Comparison of ENCODE assay signal across 22 mouse cellular contexts in genomic region chr2:38052440-38052839, GRCm38 (mm10).
DNase-seq lines count a peak whose midpoint lies in the region; ATAC-seq and TF ChIP-seq lines count a peak whose summit lies in the region.
"Had no signal": no experiment of that assay in that cellular context is flagged by ENCODE, and none has a peak within 500 bp of the region (broad histone marks: within the 10 kb centered on the region; RNA-seq: fewer than 3 reads in every experiment).

No protein-coding gene starts in this region.

- H3K36me3 ChIP-seq in liver, embryonic 11.5 days (ENCODE audit: control insufficient read depth, insufficient read depth, low read length): no peaks in the 10 kb centered on the region
- no peaks in the 10 kb centered on the region for H3K36me3 ChIP-seq in liver, postnatal 0 days (replicated peaks; ENCODE audit: insufficient read depth, low read length)
- H3K36me3 ChIP-seq: heart, embryonic 13.5 days; neural tube, embryonic 15.5 days; stomach, embryonic 15.5 days had no signal

- H3K4me2 ChIP-seq in liver, embryonic 11.5 days: no peak overlapping the region
- no peak overlapping the region for H3K4me2 ChIP-seq in liver, postnatal 0 days (ENCODE audit: low read depth, low read length)
- H3K4me2 ChIP-seq: forebrain, embryonic 13.5 days; heart, embryonic 13.5 days; hindbrain, embryonic 14.5 days; neural tube, embryonic 15.5 days; stomach, embryonic 15.5 days had no signal

- no peak overlapping the region for H3K4me3 ChIP-seq in liver, embryonic 11.5 days (ENCODE audit: low read depth, low read length)
- H3K4me3 ChIP-seq in liver, postnatal 0 days (ENCODE audit: low read depth, low read length): no peak overlapping the region
- H3K4me3 ChIP-seq: forebrain, embryonic 13.5 days; heart, embryonic 13.5 days; left cerebral cortex, adult 2 months; neural tube, embryonic 15.5 days; stomach, embryonic 15.5 days had no signal

- no peaks in the 10 kb centered on the region for H3K9me3 ChIP-seq in liver, embryonic 11.5 days (ENCODE audit: control insufficient read depth, low read length)
- no peaks in the 10 kb centered on the region for H3K9me3 ChIP-seq in liver, postnatal 0 days (ENCODE audit: low read length)
- H3K9me3 ChIP-seq: forebrain, embryonic 13.5 days; heart, embryonic 13.5 days; neural tube, embryonic 15.5 days; stomach, embryonic 15.5 days had no signal

- DNase-seq in embryo, embryonic 10 days (ENCODE audit: low spot score): peak; percentile 8
- DNase-seq in embryo, embryonic 10.5 days (ENCODE audit: low spot score): no peak
- DNase-seq in liver, embryonic 11.5 days (ENCODE audit: low spot score): no peak
- no peak for DNase-seq in liver, postnatal 0 days
- peak; percentile 6 for DNase-seq in brain, adult 2 months (ENCODE audit: low read depth, low spot score)
- DNase-seq in skeletal muscle tissue, adult 2 months (ENCODE audit: low read depth, low spot score): peak; percentile 36
- DNase-seq in layer of hippocampus, adult 8-10 months (ENCODE audit: low spot score in 2 of 2): no peak
- no peak for DNase-seq in heart, adult 8-10 months (ENCODE audit: low spot score)
- DNase-seq: adrenal gland, adult 8-10 months; cerebellum, adult 9-11 months; heart, adult 11 months; heart, postnatal 36 days; kidney, adult 9 months; kidney, postnatal 36 days; layer of hippocampus, adult 9-11 months; right cerebral cortex, postnatal 25 days had no signal

- H3K4me1 ChIP-seq in liver, embryonic 11.5 days (replicated peaks; ENCODE audit: control insufficient read depth, insufficient read depth, low read length): peaks cover 17% of the 10 kb centered on the region
- H3K4me1 ChIP-seq in liver, postnatal 0 days (ENCODE audit: insufficient read depth): no peaks in the 10 kb centered on the region
- H3K4me1 ChIP-seq: neural tube, embryonic 15.5 days had no signal

- no peak for TF ChIP-seq EP300 in liver, postnatal 0 days (IDR thresholded peaks at IDR 0.05; ENCODE audit: low read depth)

- H3K27ac ChIP-seq in liver, embryonic 11.5 days (ENCODE audit: low read depth, low read length): peak overlapping the region; percentile 52
- no peak overlapping the region for H3K27ac ChIP-seq in liver, postnatal 0 days (ENCODE audit: low read depth)
- H3K27ac ChIP-seq: forebrain, embryonic 13.5 days; heart, embryonic 13.5 days; hindbrain, embryonic 14.5 days; left cerebral cortex, adult 2 months; neural tube, embryonic 15.5 days; stomach, embryonic 15.5 days had no signal

- no peak overlapping the region for H3K9ac ChIP-seq in liver, embryonic 11.5 days (ENCODE audit: low read depth, low read length)
- no peak overlapping the region for H3K9ac ChIP-seq in liver, postnatal 0 days (replicated peaks)
- H3K9ac ChIP-seq: forebrain, embryonic 13.5 days; heart, embryonic 13.5 days; hindbrain, embryonic 14.5 days; neural tube, embryonic 15.5 days; stomach, embryonic 15.5 days had no signal

- ATAC-seq in liver, embryonic 11.5 days (replicated peaks; ENCODE audit: low FRiP score): no peak
- ATAC-seq in liver, postnatal 0 days: no peak
- ATAC-seq: forebrain, embryonic 13.5 days had no signal

- H3K27me3 ChIP-seq in liver, embryonic 11.5 days (replicated peaks; ENCODE audit: control insufficient read depth, insufficient read depth, low read length): no peaks in the 10 kb centered on the region
- H3K27me3 ChIP-seq in liver, postnatal 0 days (ENCODE audit: insufficient read depth, low read length): no peaks in the 10 kb centered on the region
- H3K27me3 ChIP-seq: forebrain, embryonic 13.5 days; heart, embryonic 13.5 days; neural tube, embryonic 15.5 days; stomach, embryonic 15.5 days had no signal

- 60% methylated on average over 3 of the region's 3 CpGs for WGBS in liver, embryonic 11.5 days
- WGBS in liver, postnatal 0 days (ENCODE audit: insufficient replicate concordance): 62% methylated on average over 3 of the region's 3 CpGs

- no peak for TF ChIP-seq CTCF in liver, postnatal 0 days (IDR thresholded peaks at IDR 0.05; ENCODE audit: low read depth)

Comparison
In these comparisons a context has a peak if more than half of its experiments do, and no peak if none do; other contexts are left out.
1. DNase-seq: peak in embryo, embryonic 10 days (single experiment), brain, adult 2 months (single experiment) and skeletal muscle tissue, adult 2 months (single experiment); none in embryo, embryonic 10.5 days (single experiment), liver, embryonic 11.5 days (single experiment), liver, postnatal 0 days (single experiment), layer of hippocampus, adult 8-10 months (0 of 2) and heart, adult 8-10 months (single experiment).